Mouse (Mus musculus) liver, adult 2 months (tissue): ENCODE measurements at regions not wholly inside any gene's neighbourhood (a gene's known extent, or its start where the extent isn't known, plus 50 kb on each side); places are given as distances from the start of the nearest gene placed in this dataset.

Source experiments
- DNase-seq: peaks from one replicate; pipeline ENCODE4 v3.0.0-alpha.2; 2011; ENCODE audit warnings: low read depth, low spot score; ENCODE audit errors: extremely low read depth
- H3K27ac ChIP-seq: fragments of 200-500 bp; replicated peaks from 2 replicates; pipeline ENCODE4 v1.5.1; 2012; ENCODE audit warnings: low read depth, mild to moderate bottlenecking, control low read depth, inconsistent platforms, low read length; ENCODE audit not compliant: insufficient read depth
- H3K27me3 ChIP-seq: fragments of 200-500 bp; 2 replicates; pipeline ENCODE4 v1.6.1; 2012; ENCODE audit warnings: mild to moderate bottlenecking, moderate library complexity, low read length, inconsistent platforms; ENCODE audit not compliant: control insufficient read depth, insufficient read depth
- H3K36me3 ChIP-seq: fragments of 200-500 bp; 2 replicates; pipeline ENCODE4 v1.6.1; 2012; ENCODE audit warnings: low read length, inconsistent platforms; ENCODE audit not compliant: control insufficient read depth, insufficient read depth
- H3K4me1 ChIP-seq: fragments of 200-500 bp; 2 replicates; pipeline ENCODE4 v1.6.1; 2011; ENCODE audit warnings: low read length; ENCODE audit not compliant: control insufficient read depth, insufficient read depth
- H3K4me3 ChIP-seq: fragments of 200-500 bp; 2 replicates; pipeline ENCODE4 v1.5.1; 2011; ENCODE audit warnings: low read depth, mild to moderate bottlenecking, control low read depth, low read length, moderate library complexity; ENCODE audit not compliant: insufficient read depth
- H3K79me2 ChIP-seq: fragments of 200-500 bp; 2 replicates; pipeline ENCODE4 v1.6.1; 2012; ENCODE audit warnings: inconsistent platforms, mild to moderate bottlenecking, low read length, moderate library complexity; ENCODE audit not compliant: control insufficient read depth, insufficient read depth
- H3K9ac ChIP-seq: fragments of 200-500 bp; 2 replicates; pipeline ENCODE4 v1.6.1; 2012; ENCODE audit warnings: low read depth, mild to moderate bottlenecking, control low read depth, inconsistent platforms, low read length
- CTCF ChIP-seq: fragments of 200-500 bp; IDR thresholded peaks from 2 replicates; pipeline ENCODE4 v1.5.1; 2011; ENCODE audit warnings: low read depth, low read length, control low read depth
- POLR2A ChIP-seq: fragments of 200-500 bp; IDR thresholded peaks from 2 replicates; pipeline ENCODE4 v1.6.1; 2011; ENCODE audit warnings: low read length, control low read depth; ENCODE audit not compliant: insufficient read depth; ENCODE audit errors: extremely low read depth
- WGBS: fragments of 180-500 bp; shearing (Covaris S2); methylation state at CpG from one replicate; pipeline ENCODE4 v1.1.7; 2018; 5-methylcytosine and 5-hydroxymethylcytosine counted together

GRCm38 (mm10) chr1:187536263-187536662, 72.3 kb upstream of the Esrrg start:
- no peak for TF ChIP-seq POLR2A
- no peak for TF ChIP-seq CTCF
- no peak overlapping the region for H3K4me3 ChIP-seq
- H3K9ac ChIP-seq = no peak overlapping the region
- WGBS = 28% methylated on average over 5 of the region's 5 CpGs
- peak; percentile 86 for DNase-seq
- no peaks in the 10 kb centered on the region for H3K27me3 ChIP-seq
- no peaks in the 10 kb centered on the region for H3K79me2 ChIP-seq
- H3K4me1 ChIP-seq = no peaks in the 10 kb centered on the region; the same call in 1 of the 2 replicates
- no peak overlapping the region for H3K27ac ChIP-seq
- no peaks in the 10 kb centered on the region for H3K36me3 ChIP-seq

- Histone ChIP-seq H3K4me1 (peaks cover 6% of the 10 kb centered on the region; the same call in 1 of the 2 replicates), H3K4me3 (no peak overlapping the region), H3K27ac (no peak overlapping the region), H3K36me3 (no peaks in the 10 kb centered on the region), H3K79me2 (no peaks in the 10 kb centered on the region), H3K9ac (no peak overlapping the region), H3K27me3 (no peaks in the 10 kb centered on the region)
- peak; percentile 77 for DNase-seq
- TF ChIP-seq POLR2A = no peak
- TF ChIP-seq CTCF = no peak
- WGBS = 26% methylated on average over 3 of the region's 3 CpGs
These were observed 51.9 kb upstream of the Esrrg start for GRCm38 (mm10) chr1:187556718-187557117.
